Mouse (Mus musculus) myocyte (in vitro differentiated cells): ENCODE data around the gene Gcsam.

Source experiments
- POLR2A ChIP-seq: IDR thresholded peaks from one replicate; pipeline ENCODE4 v1.6.1; 2011; ENCODE audit warnings: low read depth, mild to moderate bottlenecking, control low read depth, moderate library complexity; ENCODE audit not compliant: insufficient read length
- TCF12 ChIP-seq: IDR thresholded peaks from one replicate; pipeline ENCODE4 v1.6.1; 2011; ENCODE audit warnings: mild to moderate bottlenecking, control low read depth; ENCODE audit not compliant: poor library complexity, insufficient read depth, severe bottlenecking

DNA sequence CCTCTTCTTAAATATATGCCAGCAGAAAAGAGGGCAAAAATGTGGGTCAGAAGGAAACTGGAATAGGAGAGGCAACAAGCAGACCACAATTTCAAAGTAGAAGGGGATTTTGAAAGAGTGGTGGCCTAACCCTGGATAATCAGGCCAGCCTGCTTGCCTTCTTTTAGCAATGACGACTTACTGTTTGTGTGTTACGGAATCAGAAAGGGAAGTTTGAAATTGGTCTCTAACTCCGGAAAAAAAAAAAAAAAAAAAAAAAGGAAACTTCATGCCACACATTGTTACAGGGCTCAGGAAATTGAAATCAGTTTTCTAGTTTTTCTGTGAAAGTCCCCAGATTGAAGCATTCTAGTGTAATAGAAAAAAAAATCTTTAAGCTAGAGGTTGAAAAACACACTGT is 48.4 kb upstream of the Gcsam start:
- TF ChIP-seq POLR2A, result no peak
- TF ChIP-seq TCF12, result no peak
